Mouse (Mus musculus): ENCODE data around the gene S100z. TPM values are rescaled to one million over a fixed set of nuclear protein-coding genes. Genes with fewer than 3 reads are reported as not detected.

S100z gene
- total RNA-seq (2021), result not detected
- long read RNA-seq, experiment 1, result 0 reads
- long read RNA-seq, experiment 2, result 0 reads

DNA sequence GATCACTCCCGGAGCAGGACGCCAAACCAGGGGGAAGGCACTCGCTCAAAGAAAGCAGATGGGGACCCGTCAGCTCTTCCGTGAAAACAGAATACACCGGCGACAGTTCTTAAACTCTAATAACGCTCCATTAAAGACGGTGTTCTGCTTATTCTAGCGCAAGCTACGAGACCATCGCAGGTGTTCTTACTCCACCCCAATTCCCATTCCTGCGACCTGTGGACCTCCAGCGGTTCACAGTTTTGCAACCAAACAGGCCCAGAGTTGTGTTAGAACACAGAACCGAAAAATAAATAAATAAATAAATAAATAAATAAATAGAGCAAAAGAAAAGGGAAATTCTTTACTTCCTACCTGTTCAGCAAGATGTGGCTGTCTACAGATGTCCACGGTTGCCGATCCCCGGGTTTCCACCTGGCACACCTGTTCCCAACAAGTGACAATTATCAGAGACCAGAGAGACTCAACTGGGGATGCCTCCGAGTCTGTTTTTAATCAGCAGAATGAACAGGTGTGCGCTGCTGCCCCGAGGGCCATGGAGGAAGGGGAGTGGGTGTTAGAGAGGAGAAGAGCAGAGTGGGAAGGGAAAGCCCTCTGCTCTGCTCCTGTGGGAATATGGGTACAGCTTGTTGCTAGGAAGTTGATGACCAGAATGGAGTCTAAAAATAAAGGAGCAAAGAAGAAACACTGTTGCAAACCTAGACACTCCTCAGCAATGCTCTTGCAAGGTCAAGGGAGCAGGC lies at the start of gene S100z:
S100z (minus strand) TSS at position 51 of the 743 bp plus-strand sequence.
- DNase-seq (ENCODE audit: low spot score in 2 of 2), result no peak

DNA sequence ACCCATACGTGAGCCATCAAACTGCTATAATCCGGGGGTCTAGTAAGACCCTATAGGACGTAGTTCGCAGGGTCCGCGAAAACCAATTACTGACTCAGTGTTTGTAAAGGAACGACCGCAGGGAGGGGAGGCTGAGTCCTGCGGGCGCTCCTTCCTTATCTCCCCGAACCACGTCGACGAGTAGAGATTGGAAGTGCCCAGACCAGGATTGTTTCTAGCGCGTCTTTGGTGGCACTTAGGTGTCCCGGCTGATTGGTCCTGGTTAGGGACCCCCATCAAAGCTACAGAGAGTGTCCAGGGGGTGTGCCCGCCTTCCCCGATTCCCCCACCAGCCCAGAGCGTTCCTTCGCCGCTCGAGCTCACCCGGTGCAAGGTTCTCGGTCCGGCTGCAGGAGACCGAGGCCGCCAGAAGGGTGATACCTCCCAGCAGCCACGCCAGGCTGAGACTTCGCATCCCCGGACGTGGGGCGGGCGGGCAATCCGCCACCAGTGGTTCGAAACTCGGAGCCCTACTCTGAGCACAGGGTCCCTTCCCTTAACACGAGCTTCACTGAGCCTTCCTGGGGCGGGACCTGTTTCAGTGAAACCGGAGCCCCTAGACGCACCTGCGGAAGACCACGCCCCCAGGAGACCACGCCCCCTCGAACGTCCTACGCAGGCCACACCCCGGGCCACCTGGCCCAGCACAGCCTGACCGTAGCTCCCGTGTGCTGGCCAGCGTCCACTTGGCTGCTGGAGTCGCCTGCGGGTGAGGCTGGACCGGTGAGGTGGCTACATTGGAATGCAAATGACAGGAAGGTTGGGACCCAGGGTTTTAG lies 46.4 kb upstream of the S100z start, which contains the start of gene F2rl1:
F2rl1 (minus strand) TSS at position 554 of the 818 bp plus-strand sequence.
- DNase-seq (ENCODE audit: low spot score in 2 of 2), result no peak

DNA sequence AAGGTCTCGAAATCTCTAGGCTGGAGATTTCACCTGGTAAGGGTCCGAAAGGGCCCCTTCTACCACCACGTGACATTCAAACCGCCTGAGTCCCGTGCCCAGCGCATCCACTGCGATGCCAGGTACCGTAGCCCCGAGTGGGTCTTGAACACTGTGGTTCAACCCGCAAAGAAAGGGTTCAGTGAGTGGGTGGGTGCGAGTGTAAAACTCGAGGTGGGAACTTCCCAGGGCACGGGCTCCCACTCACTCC lies 45.8 kb upstream of the S100z start:
- no peak for DNase-seq (ENCODE audit: low spot score in 2 of 2)

DNA sequence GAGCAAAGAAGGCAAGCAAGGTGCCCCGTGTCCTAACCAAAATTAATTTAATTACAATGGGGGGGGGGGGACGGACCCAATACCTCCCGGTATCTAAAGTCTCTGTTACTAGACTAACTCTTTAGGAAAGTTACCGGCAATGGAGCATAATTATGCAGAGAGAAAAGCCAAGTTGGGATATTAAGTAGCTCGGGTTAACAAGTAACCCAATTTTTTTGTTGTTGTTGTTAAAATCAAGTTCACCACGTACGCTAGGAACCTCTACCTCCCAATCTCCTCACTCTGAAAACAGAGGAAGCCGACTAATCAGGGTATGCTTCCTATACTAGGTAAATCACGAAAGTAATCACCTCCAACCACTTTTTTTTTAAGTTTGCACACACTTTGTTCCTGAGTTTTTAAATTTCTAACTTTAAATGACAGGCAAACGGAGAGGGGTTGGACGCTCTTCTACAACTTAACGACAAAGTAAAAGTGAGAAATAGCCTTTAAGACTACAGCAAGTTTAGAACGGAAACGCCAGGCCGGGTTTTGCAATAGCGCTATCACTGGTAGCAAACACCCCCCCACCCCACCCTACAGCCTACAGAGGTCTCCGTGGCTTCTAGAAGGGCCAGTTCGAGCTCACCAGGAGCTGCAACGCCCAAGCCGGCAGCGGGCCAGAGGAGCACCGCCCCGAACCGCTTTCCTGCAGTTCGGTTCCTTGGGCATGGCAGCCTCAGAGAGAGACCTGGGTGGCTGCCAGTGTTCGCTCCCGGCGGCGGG lies 45.3 kb upstream of the S100z start:
- no peak for DNase-seq (ENCODE audit: low spot score in 2 of 2)

DNA sequence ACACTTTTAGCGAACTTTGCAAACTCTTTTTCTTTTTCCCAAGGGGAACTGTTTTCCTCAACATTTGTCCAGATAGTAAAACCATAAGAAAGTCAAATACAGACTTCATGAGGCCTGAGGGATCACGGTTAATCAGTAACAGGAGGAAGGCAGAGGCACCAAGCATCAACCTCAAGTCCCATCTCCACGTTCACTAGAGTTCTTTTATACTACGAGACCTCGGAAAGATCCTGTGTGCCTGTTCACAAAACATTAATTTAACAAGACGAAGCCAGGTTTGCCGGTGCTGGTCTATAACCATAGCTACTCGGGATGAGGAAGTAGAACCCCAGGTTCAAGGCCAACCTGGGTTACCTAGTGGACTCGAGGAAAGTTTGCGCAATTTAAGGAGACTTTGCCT lies 43.7 kb upstream of the S100z start:
- DNase-seq (ENCODE audit: low spot score in 2 of 2), result no peak

DNA sequence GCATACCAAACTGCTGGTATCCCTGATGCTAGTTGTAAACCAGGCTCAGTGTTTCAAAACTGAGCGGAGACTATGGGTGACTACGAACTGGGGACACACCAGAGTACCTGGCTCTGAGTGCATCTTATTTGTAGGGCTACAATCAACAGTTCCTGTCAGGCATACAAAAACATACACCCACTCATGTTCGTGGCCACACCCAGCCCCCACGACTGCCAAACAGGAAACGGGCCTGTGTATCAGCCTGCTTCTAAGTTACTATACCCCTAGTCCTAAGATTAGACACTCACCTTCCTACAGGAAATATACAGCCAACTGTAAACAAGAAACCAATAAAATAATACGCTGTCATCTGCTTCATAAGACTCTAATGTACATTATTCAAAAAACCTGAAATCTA lies 42.5 kb upstream of the S100z start:
- DNase-seq (ENCODE audit: low spot score in 2 of 2), result no peak

DNA sequence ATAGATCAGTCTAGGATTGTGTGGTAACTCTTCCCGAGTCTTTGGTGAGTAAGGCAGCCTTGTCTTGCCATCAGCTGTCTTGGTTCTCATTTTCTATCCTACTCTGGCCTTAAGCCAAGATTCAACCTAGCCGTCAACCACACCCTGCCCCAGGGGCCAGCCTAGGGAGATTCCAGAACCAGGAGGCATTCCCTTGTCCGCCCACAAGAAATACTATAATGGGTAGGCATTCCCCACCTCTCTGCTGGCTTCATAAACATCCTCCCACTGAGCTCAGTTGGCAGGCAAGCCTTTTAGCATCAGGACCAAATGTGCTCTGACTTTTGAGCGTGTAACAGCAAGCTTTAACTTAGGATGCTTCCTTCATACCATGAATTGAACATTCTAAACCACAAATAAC lies 36.2 kb upstream of the S100z start:
- no peak for DNase-seq (ENCODE audit: low spot score in 2 of 2)

DNA sequence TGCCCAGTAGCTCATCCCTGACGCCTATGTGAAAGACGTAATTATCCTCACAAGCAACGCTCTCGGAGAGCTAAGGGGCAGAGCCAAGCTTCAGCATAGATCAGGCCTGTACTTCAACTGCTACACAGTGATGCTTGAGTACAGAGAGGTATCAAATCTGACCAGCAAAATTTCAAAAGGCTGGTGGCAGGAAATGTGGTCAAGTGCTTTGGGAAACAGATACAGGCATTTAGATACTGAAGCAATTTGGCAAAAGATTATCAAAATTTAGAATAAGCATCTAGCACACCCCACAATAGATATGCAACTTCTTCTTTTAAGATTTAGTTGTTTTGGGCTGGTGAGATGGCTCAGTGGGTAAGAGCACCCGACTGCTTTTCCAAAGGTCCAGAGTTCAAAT lies 31.5 kb upstream of the S100z start:
- no peak for DNase-seq (ENCODE audit: low spot score in 2 of 2)

DNA sequence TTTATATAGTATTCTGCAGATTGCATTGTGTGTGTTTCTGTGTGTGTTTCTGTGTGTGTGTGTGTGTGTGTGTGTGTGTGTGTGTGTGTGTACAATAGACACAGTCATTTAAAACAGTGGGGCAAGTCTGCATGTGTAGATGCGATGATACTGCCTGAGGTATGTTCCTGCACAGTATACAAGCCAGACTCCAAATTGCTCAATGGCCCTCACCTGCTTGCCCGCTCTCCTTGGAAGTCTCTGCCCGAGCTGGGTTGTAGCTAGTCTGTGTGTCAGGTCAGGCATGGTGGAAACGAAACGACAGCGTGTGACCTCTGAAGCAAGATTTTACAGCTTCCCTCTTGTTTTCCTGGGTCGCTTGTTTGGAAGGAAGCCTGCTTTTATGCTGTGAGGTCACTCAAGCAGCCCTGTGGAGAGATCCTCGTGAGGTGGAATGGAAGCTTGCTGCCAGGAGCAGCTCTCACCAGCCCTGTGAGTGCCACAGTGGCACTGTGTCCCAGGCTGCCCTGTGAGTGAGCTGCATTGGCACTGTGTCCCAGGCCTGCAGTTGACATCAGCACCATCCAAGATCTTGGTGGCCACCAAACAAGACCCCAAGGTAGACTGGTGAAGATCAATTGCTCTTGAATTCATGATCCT lies 24.9 kb upstream of the S100z start:
- DNase-seq (ENCODE audit: low spot score in 2 of 2), result no peak

DNA sequence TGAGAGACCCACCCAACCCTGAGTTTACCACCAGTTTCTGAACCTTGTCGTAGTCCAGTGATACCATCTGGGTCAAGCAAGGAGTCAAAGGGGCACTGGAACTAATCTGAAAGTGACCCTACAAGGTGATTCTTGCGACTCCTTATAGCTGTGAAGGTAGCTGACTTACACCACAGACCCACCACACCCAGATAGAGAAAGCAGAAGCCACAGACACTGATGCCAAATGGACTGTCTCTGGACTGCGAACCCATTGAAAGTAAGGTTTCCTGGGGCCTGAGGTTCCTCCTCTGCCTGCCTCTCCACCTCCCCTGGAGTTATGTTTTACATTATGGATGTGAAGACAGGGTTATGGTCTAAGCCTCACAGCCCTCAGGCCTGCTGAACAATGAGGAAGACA lies 18.1 kb upstream of the S100z start:
- DNase-seq (ENCODE audit: low spot score in 2 of 2), result no peak

DNA sequence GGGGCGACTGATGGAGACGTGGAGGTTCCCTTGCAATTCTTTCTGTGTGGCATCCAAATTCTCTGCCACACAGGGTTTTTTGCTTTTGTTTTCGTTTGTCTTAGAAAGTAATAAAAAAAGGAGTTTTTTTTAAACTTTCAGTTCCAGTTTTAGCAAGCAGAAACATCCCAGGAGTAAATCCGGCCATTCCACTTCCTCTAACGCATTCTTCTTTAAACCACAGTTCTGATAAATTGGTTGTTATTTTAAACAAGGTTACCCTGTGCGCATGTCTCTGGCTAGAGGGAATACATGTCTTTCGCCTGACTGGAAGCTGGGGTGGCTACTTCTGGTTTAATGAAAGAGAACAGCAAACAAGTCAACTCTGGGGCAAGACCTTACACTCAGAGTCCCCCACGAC lies 16.3 kb upstream of the S100z start:
- no peak for DNase-seq (ENCODE audit: low spot score in 2 of 2)

DNA sequence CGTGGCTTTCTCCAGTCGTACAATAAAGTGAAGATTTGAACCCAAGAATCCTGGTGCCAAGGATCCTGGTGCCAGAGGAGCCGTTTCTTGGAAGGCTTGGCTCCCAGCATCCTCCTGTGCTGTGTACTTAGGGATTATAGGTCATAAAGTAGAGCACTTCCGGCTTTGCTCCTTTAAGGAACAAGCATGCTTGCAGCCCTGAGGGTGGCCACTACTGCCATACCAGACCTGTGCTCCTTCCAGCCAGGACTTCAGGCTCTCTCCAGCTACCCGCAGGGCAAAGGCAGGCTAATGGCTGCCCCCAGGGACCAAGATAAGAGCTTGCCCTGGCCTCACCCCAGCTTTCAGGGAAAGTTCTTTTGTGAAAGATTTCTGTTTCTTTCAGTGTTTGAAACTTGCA lies 14.8 kb upstream of the S100z start:
- DNase-seq (ENCODE audit: low spot score in 2 of 2), result no peak

DNA sequence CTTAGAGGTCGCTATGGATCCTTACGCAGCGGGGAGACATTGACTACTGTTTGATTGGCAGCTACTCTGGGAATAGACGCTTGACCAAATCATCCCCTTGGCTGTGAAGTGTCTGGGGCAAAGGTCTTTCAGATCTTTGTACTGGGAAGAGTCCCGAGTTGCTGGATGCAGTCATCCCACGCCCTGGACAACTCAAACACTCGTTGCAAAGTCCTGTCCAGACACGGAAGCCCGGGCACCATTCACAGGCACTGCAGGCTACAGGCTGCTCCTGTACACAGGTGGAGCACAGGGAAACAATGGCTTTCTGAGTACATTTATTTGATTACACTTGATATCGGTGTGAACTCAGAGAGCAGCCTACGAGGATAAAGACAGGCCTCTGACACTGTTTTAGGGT lies 12.8 kb upstream of the S100z start:
- no peak for DNase-seq (ENCODE audit: low spot score in 2 of 2)

DNA sequence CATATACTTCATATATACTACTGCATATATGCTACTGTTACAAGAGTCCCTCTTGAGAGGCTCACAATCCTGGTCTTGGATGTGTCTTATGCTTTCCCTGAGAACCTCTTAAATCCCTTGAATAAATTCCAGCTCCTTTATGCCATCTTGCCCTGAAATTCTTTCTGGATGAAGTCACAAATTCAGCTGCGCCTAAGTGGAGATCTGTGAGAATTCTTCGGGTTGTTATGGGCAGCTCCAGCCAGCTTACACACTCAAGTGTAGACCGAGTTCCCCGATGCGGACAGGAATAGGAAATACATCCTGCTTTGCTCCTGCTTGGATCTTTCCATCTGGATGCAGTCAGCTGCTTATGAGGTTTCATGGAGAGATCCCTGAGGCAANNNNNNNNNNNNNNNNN lies 6.1 kb upstream of the S100z start:
- DNase-seq (ENCODE audit: low spot score in 2 of 2), result no peak

DNA sequence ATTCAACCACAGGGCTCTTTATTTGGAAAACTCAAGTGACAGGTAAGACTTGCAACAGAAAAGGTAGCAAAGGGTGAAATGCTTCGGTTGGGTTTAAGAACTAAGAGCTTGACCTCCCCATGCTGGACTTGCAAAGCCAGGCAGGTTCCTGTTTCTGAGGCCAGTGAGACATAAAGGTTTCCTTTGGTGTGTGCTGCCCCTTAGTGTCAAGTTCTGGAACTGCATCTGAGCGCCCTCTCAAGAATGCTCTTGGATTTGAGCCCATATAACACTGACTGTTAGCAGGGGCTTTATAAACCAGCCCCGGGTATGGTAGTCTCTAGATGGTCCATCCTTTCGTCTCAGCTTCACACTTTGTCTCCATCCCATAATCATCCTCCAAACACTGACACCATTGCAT lies 2.9 kb upstream of the S100z start:
- DNase-seq (ENCODE audit: low spot score in 2 of 2), result peak; percentile 20 to 44

DNA sequence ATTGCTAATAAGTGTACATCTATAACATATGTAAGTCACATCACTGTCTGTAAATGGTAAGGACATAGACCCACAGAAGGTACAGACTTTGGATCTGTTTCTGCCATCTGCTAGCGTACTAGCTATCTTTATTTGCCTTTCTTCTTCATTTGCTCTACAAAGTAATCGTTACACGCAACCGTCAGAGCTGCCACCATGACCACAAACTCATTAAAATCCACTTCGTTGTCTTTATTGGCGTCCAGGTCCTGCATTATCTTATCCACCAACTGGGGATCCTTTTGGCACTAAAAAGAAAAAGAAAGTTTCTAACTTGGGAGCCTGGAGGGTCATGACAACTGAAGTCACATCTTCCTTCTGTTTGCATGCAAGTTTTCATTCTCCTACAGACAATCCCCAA lies 1.3 kb downstream of the S100z start:
- no peak for DNase-seq (ENCODE audit: low spot score in 2 of 2)

DNA sequence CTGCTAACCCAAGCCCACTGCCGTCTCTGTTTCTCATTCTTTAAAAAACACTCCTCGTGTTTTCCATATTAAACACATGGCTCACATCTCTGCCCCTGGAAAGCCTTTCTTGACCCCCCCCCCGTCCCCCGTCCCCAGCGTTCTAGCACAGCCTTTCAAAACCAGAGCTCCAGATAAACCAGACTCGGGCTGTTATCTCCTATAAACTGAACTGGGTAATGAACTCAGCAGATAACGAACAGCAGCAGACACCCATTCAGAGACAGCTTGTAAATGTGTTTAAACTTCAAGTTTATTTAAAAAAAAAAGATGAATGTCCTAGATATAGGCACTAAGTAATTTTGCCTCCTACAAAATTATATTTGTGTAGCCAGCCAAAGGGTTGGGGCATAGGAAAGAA lies 3.4 kb downstream of the S100z start:
- no peak for DNase-seq (ENCODE audit: low spot score in 2 of 2)

DNA sequence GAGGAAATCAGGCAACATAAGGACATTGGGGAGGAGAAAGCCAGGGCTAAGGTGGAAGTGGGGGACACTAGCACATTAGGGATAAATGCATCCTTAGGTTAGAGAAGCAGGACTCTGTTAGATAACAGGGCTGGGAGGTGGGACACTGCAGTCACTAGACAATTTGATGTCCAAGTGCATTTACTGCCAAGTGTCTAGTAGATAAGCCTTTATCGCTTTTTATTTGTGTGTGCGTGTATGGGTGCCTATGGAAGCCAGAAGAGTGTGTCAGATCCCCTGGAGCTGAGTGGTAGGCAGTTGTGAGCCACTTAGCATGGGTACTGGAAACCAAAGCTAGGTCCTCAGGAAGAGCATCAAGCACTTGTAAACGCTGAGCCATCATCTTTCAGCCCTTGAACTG lies 4.2 kb downstream of the S100z start:
- DNase-seq (ENCODE audit: low spot score in 2 of 2), result no peak

DNA sequence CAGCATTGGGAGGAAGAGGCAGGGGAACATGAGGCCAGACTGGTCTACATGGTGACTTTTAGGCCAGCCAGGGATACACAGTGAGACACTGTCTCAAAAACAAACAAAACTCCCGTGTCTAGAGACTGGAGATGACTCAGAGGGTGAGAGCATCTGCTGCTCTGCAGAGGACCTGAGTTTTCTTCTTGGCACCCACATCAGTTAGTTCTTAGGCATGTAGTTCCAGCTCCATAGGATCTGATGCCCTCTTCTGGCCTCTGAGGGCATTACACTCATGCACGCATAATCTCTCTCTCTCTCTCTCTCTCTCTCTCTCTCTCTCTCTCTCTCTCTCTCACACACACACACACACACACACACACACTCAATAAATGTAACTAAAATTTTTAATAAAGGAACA lies 7.6 kb downstream of the S100z start:
- no peak for DNase-seq (ENCODE audit: low spot score in 2 of 2)

DNA sequence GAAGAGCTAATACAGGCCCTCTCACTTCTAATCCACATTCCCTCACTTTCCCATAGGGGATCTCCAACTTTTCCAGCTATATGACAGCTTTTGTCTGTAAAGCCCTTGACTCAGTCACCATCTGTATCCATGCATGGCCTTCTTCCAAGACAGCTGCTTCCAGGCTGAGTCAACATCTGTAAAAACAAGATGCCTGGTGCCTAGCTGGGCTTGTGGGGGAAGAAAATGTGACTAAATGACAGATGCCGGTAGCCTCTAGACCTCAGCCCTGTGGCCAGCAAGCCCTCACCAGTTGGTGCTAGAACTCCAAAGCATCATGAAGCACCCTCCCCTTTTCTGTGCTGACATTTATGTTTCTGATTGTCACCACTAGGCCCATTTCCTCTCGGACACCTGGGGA lies 27.0 kb downstream of the S100z start:
- no peak for DNase-seq (ENCODE audit: low spot score in 2 of 2)

DNA sequence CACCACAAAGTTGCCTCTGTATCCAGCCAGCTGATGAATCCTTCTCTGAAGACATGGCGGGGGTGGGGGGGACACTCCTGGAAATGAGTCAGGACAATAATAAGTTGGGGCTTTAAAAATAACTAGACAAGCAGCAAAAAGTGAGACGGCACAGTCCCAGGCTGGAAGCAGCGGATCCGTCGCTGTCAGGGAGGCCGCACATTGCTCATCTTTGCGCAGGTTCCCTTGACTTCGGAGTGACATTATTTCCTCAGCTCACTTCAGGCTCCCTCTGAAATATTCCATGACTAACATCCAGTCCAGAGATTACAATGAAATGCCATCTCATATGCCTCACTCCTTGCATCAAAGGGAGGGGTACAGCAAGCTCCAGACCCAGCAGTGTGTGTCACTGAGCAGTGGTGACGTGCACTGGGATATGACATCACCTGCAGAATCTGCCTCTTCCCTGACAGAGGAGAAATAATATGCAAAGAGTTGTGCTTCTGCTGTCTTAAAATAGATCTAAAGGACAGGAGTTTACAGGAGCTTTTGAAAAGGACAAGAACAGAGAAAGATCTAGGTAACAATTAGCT lies 27.8 kb downstream of the S100z start:
- DNase-seq (ENCODE audit: low spot score in 2 of 2), result no peak
